Mouse (Mus musculus): ENCODE data around the gene Fam185a. TPM values are rescaled to one million over a fixed set of nuclear protein-coding genes. Genes with fewer than 3 reads are reported as not detected.

Fam185a gene
- 10 to 100 TPM in 3 of 4 experiments, 1 to 10 TPM in 1; 9.6 to 11.0 (median 10.4) TPM for total RNA-seq (2022)

DNA sequence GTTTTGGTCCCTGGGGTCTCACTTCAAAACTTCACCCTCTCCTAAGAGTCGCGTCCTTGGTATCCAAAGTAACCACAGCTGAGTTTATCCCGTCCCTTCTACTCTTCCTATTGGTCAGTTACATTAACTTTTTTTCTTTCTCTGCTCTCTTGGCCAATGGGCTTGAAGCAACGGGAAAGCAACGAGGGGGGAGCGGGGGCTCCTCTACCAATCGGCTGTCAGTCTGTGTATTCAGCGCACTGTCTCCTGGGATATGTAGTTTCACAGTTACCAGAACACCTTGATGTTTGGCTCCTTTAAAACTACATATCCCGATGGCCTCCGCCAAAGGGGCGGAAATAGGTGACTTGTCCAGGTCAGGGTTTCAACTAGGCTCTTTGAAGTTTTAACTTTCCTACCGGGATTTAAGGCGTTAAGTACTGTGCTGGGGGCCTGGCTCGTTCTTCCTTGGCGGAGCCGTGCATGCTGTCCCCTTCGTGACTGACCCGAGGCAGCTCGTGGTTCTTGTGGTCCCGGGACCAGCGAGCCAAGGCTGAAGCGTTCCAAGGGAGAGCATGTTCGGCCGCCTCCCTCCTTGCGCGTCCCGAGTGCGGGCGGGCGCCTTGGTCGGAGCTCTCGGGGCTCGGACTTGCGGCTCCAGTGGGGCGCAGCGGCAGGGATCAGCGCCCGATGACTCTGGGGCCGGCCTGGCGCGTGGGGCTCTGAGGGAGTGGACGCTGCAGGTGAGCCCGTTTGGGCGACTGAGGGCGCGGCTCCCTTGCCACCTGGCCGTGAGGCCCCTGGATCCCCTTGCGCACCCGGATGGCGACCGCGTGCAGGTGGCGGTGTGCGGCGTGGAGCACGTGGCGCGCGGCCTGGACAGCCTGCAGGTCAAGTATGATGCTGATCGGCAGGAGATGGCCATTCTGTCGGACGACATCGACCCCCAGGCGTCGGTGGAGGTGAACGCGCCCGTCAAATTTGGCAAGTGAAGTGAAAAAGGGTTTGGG is at the start of gene Fam185a, which contains the start of gene Ccdc146:
Fam185a (plus strand) TSS at position 345 of the 989 bp plus-strand sequence.
Ccdc146 (minus strand) TSS at position 64 of the 989 bp plus-strand sequence.
- DNase-seq (ENCODE audit: low spot score in 2 of 2) = peak; percentile 89 to 92

GRCm38 (mm10) chr5:21376935-21377334 is 47.8 kb upstream of the Fam185a start:
- no peak for DNase-seq (ENCODE audit: low spot score in 2 of 2)

GRCm38 (mm10) chr5:21378397-21378796 is 46.4 kb upstream of the Fam185a start:
- DNase-seq (ENCODE audit: low spot score in 2 of 2) = no peak

GRCm38 (mm10) chr5:21381986-21382385 is 42.8 kb upstream of the Fam185a start:
- no peak for DNase-seq (ENCODE audit: low spot score in 2 of 2)

- DNase-seq (ENCODE audit: low spot score in 2 of 2) = no peak
Measured at GRCm38 (mm10) chr5:21382678-21383077, 42.1 kb upstream of the Fam185a start.

GRCm38 (mm10) chr5:21383392-21384251 is 41.1 kb upstream of the Fam185a start:
- DNase-seq (ENCODE audit: low spot score in 2 of 2) = no peak

DNA sequence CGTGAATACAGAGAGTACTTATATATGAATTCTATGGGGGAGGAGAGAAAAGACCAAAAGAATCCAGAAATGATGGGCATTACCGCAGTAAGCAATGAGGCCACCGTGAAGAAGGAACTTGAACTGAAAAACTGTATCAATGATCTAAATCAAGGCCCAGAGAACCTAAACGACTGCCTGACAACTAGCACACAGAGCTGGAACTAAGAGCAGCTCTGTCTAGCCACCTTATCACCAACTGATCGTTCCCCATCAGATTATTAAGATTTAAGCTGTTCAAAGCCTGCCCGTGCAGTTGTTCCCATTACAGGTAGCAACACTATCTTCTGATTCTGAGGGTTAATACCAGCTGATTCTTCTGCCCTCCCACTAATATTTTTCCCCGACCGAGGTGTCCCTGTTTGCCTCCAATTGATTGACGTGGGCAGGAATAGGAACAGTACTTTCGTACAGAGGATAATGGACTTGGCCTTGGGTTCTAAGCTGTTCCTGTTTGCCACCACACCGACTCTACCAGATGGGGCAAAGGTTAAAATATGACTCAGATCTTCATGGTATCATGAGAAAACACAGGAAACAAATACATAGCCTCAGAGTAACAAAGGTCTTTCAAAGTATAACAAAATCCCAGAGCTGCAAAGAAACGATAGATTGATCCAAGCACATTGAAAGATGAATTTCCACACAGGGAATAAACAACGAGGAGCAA is 40.4 kb upstream of the Fam185a start:
- DNase-seq (ENCODE audit: low spot score in 2 of 2) = no peak

DNA sequence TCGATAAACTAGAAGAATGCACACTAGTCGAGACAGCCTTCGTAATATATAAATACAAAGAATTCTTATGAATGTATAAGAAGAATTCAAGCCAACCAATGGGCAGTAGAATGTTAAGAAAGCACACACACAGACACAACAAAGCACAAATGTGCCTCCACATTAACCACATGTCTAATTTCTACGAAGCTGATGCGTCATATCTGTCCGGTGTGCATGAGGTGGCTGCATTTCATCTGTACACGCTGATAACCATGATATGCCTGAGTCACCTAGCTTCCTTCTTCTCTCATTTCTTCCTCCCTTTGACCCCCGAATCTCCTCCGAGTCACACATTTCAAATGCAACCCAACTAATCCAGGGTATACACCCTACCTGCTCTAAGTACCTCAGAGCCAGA is 39.8 kb upstream of the Fam185a start:
- no peak for DNase-seq (ENCODE audit: low spot score in 2 of 2)

DNA sequence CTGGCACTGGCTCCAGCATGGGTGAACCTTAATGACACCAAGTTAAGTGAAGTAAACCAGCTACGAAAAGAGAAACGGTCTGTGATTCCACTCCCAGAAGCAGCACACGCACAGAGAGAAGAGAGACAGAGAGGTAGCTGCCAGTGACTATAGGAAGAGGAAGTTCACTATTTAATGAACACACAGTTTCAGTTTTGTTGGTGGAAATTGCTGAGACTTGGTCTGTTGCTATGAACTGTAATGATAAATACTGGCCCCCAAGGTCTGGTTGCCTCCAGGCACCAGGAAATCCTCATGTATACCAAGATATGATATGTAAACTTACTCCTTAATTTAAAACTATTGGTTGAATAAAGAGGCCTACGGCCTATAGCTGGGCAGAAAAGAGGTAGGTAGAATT is 38.3 kb upstream of the Fam185a start:
- no peak for DNase-seq (ENCODE audit: low spot score in 2 of 2)

DNA sequence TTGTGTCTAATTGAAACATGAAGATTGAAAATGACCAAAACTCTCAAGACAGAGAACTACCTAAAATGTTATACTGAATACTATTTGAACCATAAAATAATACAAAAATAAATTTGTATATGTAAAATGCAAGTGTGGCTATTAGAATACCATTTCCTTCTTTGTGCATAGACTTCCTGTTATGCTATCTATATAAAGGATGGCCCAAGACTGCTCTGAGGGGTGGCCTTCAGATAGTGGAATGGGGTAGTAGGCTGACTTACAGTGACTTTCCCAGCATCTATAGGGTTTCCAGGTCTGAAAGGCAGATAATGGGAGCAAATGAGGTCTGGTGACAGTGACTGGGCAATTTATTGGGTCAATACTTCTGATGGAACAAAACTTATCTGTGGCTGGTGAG is 37.4 kb upstream of the Fam185a start:
- no peak for DNase-seq (ENCODE audit: low spot score in 2 of 2)

DNA sequence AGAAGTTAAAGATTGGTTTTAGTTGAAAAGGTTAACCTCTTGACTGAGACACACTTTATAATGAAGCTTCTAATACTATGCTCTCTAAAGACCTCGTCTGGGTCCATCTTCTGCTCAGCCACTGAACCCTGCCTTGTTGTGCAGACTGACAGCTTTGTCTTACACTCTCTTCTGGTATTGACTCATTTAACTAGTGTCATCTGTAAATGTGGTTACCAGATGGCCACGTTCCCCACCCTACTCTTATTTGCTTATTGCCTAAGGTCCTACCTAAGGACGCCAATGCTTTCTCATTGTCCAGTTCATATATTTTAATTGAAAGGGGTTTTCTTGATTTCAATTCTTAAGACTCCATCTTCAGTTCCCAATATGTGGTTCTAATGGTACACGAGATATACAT is 35.9 kb upstream of the Fam185a start:
- DNase-seq (ENCODE audit: low spot score in 2 of 2) = no peak

GRCm38 (mm10) chr5:21391616-21392384 is 33.0 kb upstream of the Fam185a start:
- no peak for DNase-seq (ENCODE audit: low spot score in 2 of 2)

GRCm38 (mm10) chr5:21394562-21394961 is 30.2 kb upstream of the Fam185a start:
- no peak for DNase-seq (ENCODE audit: low spot score in 2 of 2)

GRCm38 (mm10) chr5:21395205-21395840 is 29.4 kb upstream of the Fam185a start:
- DNase-seq (ENCODE audit: low spot score in 2 of 2) = no peak

DNA sequence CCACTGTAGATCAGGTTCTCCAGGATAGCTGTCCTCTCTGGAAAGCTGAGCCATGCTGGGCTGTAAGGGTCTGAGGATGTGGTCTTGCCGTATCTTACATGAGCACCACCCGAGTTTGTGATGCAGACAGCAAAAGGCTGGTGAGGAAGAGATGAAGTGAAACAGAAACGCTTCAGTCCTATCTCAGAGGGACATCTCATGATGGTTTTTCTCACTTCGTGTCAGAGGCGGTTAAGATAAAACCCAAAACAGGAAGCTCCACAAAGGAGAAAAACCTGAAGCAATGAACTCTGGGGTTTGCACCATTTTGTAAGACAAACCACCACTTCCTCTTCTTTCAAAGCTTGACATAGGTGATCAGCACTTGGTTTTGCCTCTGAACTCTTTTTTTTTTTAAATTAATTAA is 13.5 kb upstream of the Fam185a start:
- DNase-seq (ENCODE audit: low spot score in 2 of 2) = no peak

DNA sequence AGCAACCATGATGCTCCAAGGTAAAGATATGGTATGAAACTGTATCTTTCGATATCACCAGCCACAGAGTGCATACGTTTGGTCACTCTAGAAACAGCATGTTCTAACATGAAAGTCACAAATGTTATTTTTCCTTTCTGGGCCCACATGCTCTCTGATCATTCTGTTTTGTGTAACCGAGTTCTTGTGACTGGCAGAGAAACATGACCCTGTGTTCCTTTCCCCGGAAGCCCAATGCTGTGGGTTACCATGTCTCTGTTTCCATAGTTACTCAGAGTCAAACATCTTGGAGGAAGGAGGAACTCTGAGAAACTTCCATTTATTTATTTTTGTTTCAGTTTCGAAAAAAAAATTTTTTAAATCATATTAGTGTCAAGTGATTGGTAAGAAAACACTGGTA is 12.7 kb upstream of the Fam185a start:
- DNase-seq (ENCODE audit: low spot score in 2 of 2) = no peak

- DNase-seq (ENCODE audit: low spot score in 2 of 2) = no peak
Measured at GRCm38 (mm10) chr5:21413322-21413721, 11.4 kb upstream of the Fam185a start.

DNA sequence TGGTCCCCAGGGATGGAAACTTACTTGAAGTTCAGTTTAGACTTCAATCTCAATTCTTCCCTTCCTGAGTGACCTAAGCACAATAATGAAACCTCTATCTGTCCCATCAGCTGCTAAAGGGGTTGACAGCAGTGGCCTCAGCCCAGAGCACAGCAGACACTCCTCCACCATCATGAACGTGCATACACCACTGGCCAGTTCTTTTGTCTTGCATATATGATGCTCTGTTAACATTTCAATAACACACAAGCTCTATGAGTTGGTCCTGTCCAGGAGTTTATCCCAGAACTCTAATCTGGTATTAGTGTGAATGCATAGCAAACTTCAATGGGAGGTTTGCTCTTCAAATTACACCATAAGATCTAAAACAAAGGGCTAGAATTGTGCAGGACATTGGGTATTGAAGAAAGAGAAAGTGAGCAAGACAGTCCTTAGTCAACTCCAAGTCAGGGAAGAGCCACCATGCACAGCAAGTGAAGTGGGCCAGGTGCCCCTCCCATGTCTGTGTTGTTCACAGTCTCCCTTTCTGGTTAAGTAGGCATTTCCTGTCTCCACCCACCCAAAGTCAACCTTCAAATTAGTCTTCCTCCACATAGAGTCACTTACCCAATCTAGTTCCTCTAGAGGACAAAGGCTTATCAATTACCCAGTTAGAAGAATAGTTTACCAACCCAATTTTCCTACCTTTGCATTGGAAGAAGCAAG is 10.5 kb upstream of the Fam185a start:
- DNase-seq (ENCODE audit: low spot score in 2 of 2) = no peak

DNA sequence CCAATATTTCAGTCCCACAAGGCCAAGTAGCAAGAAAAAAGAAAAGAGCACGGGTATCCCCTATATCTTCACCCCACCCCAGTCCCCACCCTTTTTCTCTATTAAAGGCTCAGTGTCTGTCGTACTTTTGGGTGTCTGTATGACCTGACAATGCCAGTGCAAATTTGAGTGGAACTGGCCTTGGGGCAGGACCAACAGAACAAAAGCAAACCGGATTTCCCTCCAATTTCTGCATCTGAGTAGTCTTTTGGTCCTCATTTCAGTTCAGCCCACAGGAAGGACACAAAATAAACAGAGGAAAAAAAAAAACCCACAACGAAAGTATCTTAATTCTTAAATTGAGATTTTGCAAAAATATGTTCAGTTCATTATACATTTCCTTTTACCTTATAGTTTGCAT is 6.1 kb upstream of the Fam185a start:
- DNase-seq (ENCODE audit: low spot score in 2 of 2) = no peak

Data from gastrocnemius, adult 8-10 months (tissue).